Mouse (Mus musculus) spleen, adult 2 months (tissue): Measurements from ENCODE around the gene Rccd1. TPM values are rescaled to one million over a fixed set of nuclear protein-coding genes. Genes with fewer than 3 reads are reported as not detected.

ENCODE experiments used
- DNase-seq, 2 experiments: peaks; one replicate each; pipeline versions ENCODE4 v3.0.0 to v3.0.0-alpha.2; 2012 to 2021; ENCODE audit warnings: low spot score in 2 of 2, low read depth in 1 of 2
- H3K27ac ChIP-seq: fragments of 200-500 bp; 2 replicates; pipeline ENCODE4 v1.5.1; 2012; ENCODE audit warnings: low read length, inconsistent platforms; ENCODE audit not compliant: insufficient read depth
- H3K27me3 ChIP-seq: fragments of 200-500 bp; 2 replicates; pipeline ENCODE4 v1.6.1; 2012; ENCODE audit warnings: mild to moderate bottlenecking, moderate library complexity, low read length, inconsistent platforms; ENCODE audit not compliant: control insufficient read depth, insufficient read depth
- H3K36me3 ChIP-seq: fragments of 200-500 bp; 2 replicates; pipeline ENCODE4 v1.6.1; 2012; ENCODE audit warnings: mild to moderate bottlenecking, low read length, inconsistent platforms; ENCODE audit not compliant: control insufficient read depth, insufficient read depth
- H3K4me1 ChIP-seq: fragments of 200-500 bp; 2 replicates; pipeline ENCODE4 v1.6.1; 2011; ENCODE audit warnings: inconsistent platforms; ENCODE audit not compliant: control insufficient read depth, insufficient read depth, insufficient read length
- H3K4me3 ChIP-seq: fragments of 200-500 bp; 2 replicates; pipeline ENCODE4 v1.5.1; 2011; ENCODE audit warnings: mild to moderate bottlenecking, inconsistent platforms; ENCODE audit not compliant: insufficient read depth, insufficient read length; ENCODE audit errors: extremely low read depth
- CTCF ChIP-seq: fragments of 200-500 bp; IDR thresholded peaks from 2 replicates; pipeline ENCODE4 v1.5.1; 2011; ENCODE audit warnings: mild to moderate bottlenecking, inconsistent platforms; ENCODE audit not compliant: insufficient read depth, insufficient read length, insufficient replicate concordance; ENCODE audit errors: extremely low read depth
- POLR2A ChIP-seq: fragments of 200-500 bp; IDR thresholded peaks from 2 replicates; pipeline ENCODE4 v1.6.1; 2011; ENCODE audit warnings: low read depth, low read length, inconsistent platforms
- WGBS: fragments of 180-500 bp; shearing (Covaris S2); methylation state at CpG from one replicate; pipeline ENCODE4 v1.1.7; 2018; 5-methylcytosine and 5-hydroxymethylcytosine counted together
- polyA plus RNA-seq: library from polyadenylated mRNA; depleted of rRNA; stranded (reverse); fragments of >200 nt; gene quantifications from 2 replicates; pipeline ENCODE4 v1.2.3, GENCODE M21; 2012

Rccd1 gene
- polyA plus RNA-seq, 1 experiment: 13.2 TPM

DNA sequence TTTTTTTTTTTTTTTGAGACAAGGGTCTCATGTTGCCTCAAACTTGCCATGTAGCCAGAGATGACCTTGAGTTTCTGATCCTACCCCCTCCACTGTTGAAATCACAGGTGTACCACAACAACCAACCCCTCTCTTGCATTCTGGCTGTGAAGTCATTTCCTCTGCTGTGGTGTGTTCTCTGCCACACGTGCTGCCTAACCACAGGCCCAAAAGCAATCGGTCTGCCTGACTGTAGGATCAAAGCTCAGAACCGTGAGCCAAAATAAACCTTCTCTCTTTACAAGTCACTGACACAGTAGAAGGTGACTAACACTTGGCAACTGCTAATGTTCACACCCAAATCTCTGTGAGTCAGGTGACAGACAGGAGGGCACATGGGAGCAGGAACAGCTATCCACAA is 36.2 kb upstream of the Rccd1 start:
- DNase-seq: no peak
- no peak overlapping the region for H3K27ac ChIP-seq
- WGBS: 23% methylated on average over 3 of the region's 3 CpGs
- H3K4me3 ChIP-seq: no peak overlapping the region
- no peaks in the 10 kb centered on the region for H3K4me1 ChIP-seq
- no peaks in the 10 kb centered on the region for H3K27me3 ChIP-seq
- TF ChIP-seq CTCF (no peak), POLR2A (no peak)
- peaks cover 54% of the 10 kb centered on the region for H3K36me3 ChIP-seq

DNA sequence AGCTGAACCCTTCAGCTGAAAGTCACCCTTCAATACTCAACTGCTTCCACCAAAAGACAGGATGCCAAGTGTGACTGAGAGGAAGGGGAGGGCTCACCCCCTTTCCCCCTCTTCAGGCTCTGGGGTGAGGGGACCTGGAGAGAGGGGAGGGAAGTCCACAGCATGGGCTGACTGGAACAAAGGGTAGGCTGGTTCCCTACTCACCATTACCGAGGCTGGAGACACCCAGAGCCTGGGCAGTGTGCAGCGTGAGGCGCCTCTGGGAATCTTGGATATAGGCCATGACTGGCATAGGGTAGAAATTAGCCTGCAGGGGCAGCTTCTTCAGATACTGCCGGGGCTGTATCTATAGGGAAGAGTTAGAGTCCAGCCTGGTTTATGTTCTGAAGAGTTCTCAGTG is 33.8 kb upstream of the Rccd1 start:
- Histone ChIP-seq H3K4me1 (no peaks in the 10 kb centered on the region), H3K4me3 (no peak overlapping the region), H3K27me3 (no peaks in the 10 kb centered on the region), H3K27ac (no peak overlapping the region), H3K36me3 (peaks cover 50% of the 10 kb centered on the region)
- no peak for DNase-seq
- no peak for TF ChIP-seq POLR2A
- TF ChIP-seq CTCF: no peak
- WGBS: 80% methylated on average over 4 of the region's 4 CpGs

DNA sequence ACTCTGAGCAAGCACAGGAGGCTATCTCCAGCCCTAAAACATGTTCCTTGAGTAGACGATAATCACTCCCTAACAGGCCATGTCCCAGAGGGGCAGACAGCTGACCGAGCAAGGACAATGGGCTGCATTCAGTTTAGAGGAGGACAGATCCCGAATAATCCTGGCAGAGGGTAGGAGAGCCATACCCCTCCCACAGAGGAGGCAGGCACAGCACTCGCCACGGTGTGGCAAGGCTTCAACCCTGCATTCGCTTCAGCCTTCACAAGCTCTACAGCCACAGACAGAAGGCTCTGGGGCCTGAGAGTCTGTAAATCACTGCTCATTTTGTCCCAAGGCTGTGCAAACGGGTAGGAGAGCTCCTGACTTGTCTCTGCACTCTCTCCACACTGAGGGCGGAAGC is 32.9 kb upstream of the Rccd1 start:
- DNase-seq: no peak
- TF ChIP-seq POLR2A (no peak), CTCF (no peak)
- Histone ChIP-seq H3K27ac (no peak overlapping the region), H3K27me3 (no peaks in the 10 kb centered on the region), H3K4me3 (no peak overlapping the region), H3K36me3 (peaks cover 50% of the 10 kb centered on the region), H3K4me1 (no peaks in the 10 kb centered on the region)
- 88% methylated on average over 8 of the region's 8 CpGs for WGBS

DNA sequence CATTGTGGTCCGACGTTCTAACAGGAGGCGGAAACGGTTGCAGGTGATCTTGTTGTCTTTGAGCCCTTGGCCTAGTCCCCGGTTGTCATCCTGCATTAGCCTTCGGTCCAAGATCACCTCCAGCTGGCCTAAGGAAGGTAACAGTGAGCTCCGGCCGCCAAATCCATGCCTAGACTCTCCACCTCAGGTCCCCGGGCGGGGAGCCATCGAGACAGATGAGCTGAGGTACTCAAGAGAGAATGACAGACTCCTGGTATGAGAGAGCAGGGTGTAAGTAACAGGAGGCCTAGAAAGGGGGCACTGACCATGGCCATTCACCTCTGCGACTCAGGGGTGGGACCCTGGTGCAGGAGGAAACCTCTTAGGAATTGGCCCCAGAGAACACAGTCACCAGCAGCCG is 32.1 kb upstream of the Rccd1 start:
- DNase-seq: no peak
- TF ChIP-seq CTCF (no peak), POLR2A (no peak)
- H3K36me3 ChIP-seq: peaks cover 53% of the 10 kb centered on the region
- no peak overlapping the region for H3K4me3 ChIP-seq
- H3K27me3 ChIP-seq: no peaks in the 10 kb centered on the region
- no peaks in the 10 kb centered on the region for H3K4me1 ChIP-seq
- H3K27ac ChIP-seq: no peak overlapping the region
- 94% methylated on average over 13 of the region's 13 CpGs for WGBS

DNA sequence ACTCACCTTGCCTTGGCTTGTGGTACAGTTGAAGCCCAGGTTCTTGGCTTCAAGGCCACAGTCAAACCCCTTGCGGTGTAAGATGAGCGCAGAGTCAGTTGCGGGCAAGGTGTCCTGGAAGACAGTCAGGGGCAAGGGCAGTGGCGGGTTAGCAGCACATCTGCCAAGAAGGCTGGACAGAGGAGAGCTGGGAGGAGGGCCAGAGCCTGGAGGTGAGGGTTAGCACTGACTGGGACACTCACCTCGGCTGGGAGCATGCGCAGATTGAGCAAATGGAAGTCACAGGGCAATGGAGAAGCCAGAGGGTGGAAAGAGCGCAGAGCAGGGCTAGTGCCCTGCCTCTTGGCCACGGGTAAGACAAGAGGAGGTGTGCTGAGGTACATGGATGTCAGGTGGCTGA is 28.7 kb upstream of the Rccd1 start:
- 96% methylated on average over 8 of the region's 8 CpGs for WGBS
- no peaks in the 10 kb centered on the region for H3K4me1 ChIP-seq
- no peak overlapping the region for H3K27ac ChIP-seq
- no peak for DNase-seq
- no peaks in the 10 kb centered on the region for H3K27me3 ChIP-seq
- H3K36me3 ChIP-seq: peaks cover 36% of the 10 kb centered on the region
- H3K4me3 ChIP-seq: no peak overlapping the region
- TF ChIP-seq POLR2A: no peak
- TF ChIP-seq CTCF: no peak

DNA sequence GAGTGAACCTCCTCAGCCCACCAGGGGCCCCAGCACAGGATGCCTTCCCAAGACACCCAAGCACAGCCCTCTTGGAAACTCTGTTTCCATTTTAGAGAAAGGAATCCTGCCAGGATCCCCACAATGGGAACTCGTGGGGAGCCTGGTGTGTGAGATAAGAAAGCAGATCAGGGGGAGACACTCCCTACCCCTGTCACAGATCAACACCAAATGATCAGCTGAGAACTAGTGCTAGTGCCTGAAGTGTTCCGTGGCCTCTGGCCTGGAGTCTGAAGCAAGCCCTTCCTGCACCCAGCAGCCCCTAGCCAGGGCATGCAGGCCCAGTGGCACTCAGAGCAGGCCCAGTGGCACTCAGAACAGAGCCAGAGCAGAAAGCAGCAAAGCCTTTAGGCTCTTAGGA is 26.6 kb upstream of the Rccd1 start:
- Histone ChIP-seq H3K27me3 (no peaks in the 10 kb centered on the region), H3K4me1 (no peaks in the 10 kb centered on the region), H3K36me3 (peaks cover 27% of the 10 kb centered on the region), H3K4me3 (no peak overlapping the region), H3K27ac (no peak overlapping the region)
- no peak for DNase-seq
- WGBS: 70% methylated on average over 2 of the region's 2 CpGs
- no peak for TF ChIP-seq CTCF

DNA sequence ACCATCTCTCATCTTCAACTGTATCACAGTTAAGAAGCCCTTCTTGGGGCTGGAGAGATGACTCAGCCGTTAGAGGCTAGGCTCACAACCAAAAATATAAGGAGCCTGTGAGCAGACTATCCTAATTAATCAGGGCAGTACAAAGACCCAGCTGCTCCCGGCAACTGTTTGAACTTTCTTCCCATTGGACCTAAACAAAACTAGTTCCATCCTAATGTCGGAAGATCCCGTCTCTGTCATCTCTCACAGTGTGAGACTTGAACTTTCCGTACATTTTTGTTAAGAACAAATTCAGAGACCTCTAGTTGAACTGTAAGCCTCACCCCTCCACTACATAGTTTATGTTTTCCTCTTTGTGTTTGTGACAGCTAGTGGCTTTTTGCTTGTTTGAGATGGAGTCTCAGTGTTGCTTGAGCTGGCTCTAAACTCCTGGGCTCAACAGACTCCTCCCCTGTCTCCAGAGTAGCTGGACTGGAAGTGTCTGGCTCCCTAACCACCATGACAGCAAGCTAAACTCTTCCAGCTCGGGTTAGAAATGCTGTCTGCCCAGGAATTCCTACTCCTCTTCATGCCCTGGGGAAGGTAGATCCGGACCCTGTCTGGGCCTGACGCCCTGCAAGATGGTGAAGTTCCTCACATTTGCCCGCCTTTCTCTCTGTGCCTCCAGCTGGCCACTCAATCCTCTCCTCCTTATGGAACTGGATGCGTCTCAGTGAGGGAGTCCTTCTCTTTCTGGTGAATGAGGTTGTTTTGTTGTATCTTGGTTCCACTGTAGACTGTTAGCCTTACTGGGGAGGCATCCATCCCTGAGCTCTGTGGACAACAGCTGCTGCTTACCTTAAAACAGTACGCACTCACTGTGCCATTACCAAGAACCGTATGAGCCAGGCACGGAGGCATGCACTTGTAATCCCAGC is 23.7 kb upstream of the Rccd1 start:
- Histone ChIP-seq H3K27ac (no peak overlapping the region), H3K27me3 (no peaks in the 10 kb centered on the region), H3K4me3 (no peak overlapping the region), H3K36me3 (peaks cover 19% of the 10 kb centered on the region), H3K4me1 (peaks cover 7% of the 10 kb centered on the region; the same call in 1 of the 2 replicates)
- TF ChIP-seq CTCF (no peak), POLR2A (no peak)
- no peak for DNase-seq
- WGBS: 85% methylated on average over 13 of the region's 13 CpGs
